Mouse (Mus musculus) lung, postnatal 14 days (tissue): ENCODE results near the gene Pmepa1.

Source experiments
- DNase-seq: peaks from one replicate; pipeline ENCODE4 v3.0.0; 2021

The Pmepa1 gene

GRCm38 (mm10) chr2:173275343-173276201 is 761 bp downstream of the Pmepa1 start:
- peak; percentile 66 for DNase-seq

DNA sequence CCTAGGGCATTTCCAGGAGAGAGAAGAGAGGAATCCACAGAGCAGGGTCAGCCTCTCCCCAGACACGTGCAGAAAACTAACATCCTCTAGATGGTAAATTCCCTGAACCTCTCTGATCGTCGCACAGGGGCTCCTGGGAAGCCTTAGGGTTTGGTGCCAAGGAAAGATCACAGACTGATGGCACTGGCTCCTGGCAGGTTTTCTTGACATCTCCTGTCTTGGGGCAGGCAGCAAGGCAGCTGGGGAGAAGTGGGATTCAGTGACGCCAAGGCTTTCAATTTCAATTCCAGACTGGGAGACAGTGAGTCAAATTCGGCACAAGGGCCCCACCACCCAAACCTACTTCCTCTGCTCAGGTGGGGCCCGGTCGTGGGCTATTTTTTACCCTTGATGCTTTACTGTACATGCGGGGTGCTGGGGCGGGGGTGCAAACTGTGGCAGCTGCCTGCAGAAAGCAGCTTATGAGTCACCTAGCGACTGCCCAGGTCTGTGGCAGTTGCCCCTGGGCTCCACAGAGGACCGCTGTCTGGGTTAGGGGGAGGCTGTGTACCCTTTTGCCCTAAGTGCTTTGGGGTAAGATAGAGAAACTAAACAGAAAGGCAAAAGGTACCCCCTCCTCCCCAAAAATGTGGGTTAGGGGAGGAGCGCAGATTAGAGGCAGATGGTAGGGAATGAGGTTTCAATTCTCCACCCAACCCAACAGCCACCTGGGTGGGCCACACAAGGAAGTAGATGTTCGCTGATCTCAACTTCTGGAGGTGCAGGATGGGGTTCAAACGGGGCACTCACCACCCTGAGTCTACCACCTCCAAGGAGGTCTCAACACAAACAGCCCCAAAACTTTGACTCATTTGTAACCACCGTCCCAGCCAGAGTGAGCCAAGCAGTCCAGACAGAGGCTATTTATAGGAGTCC is 1.6 kb downstream of the Pmepa1 start:
- no peak for DNase-seq

GRCm38 (mm10) chr2:173273885-173274284 is 2.4 kb downstream of the Pmepa1 start:
- no peak for DNase-seq

DNA sequence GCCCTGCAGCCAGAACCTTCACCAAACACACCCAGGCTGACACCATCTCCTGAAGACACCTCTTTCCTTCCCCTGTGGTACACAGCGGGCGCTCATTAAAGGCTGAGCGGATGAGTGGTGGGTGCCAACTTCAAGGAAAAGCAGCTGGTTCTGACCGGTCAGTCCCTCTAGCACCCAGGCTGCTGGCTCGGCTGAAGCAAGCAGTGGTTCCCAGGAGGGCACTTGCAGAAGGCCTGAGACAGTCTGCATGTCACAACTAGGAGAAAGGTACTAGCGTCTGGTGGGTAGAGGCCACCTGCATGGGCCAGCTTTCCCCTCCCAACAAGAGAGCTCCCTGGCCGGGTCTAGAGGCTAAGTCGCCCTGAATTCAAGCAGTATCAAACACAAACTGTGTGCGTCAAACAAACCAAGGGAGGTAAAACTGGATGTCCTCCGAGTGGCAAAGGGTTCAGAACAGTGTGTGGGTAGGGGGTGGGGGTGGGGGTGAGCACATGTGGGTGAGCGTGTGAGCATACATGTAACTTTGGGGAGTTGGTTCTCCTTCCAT is 3.9 kb downstream of the Pmepa1 start:
- no peak for DNase-seq

DNA sequence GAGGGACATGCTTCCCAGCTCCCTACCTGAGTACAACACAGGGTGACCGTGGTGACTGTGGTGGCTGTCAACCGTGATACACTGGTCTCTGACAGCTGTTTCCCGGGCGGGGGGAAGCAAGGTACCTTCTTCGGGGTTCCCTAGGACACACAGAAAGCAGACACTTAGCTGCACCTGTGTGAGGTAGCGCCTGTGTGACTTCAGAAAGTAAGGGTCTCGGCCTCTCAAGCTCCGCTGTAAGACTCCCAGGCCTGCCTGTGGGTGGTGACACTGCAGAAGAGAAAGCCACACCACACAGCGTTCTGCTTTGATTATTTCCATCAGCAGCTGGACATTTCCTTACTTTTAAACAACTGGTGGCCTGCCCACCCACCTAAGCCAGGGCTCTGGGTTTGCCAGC is 4.8 kb downstream of the Pmepa1 start:
- DNase-seq = no peak

GRCm38 (mm10) chr2:173270601-173271248 is 5.6 kb downstream of the Pmepa1 start:
- no peak for DNase-seq

DNA sequence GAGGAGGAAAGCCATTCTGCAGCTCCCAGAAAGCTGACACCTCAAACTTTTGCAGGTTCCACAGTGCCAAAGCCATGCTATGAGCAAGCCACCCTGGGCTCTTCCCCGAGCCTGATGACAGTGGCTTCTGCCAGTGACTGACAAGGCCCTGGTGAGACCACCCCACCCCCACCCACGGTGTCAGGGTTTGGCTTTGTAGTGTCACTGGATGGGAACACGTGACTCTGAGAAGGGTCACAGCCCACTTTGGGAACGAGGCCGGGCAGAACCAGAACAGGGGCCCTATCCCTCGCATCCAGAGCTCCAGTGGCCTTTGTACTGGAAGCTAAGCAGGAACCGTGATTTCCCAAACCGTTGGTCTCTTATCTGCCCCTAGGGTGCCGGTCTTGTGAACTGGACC is 6.1 kb downstream of the Pmepa1 start:
- DNase-seq = no peak

DNA sequence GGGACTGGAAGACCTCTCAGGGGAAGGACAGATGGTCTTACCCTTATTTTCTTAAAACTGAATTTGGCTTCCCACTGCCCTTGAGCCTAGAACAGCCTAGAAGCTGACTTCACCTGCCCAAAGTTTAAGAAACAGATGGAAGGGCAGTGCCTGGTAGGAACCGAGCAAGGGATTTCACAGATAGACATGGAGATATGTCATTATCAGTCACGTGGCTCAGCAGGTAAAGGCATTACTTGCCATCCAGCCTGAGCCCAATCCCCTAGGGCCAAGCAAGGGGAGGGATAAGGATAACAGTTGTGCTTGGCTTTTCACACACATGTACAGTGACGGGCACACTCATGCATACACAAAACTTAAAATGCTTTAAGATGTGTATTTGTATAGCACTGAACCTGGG is 8.8 kb downstream of the Pmepa1 start:
- no peak for DNase-seq

GRCm38 (mm10) chr2:173266349-173267112 is 9.8 kb downstream of the Pmepa1 start:
- DNase-seq = no peak

DNA sequence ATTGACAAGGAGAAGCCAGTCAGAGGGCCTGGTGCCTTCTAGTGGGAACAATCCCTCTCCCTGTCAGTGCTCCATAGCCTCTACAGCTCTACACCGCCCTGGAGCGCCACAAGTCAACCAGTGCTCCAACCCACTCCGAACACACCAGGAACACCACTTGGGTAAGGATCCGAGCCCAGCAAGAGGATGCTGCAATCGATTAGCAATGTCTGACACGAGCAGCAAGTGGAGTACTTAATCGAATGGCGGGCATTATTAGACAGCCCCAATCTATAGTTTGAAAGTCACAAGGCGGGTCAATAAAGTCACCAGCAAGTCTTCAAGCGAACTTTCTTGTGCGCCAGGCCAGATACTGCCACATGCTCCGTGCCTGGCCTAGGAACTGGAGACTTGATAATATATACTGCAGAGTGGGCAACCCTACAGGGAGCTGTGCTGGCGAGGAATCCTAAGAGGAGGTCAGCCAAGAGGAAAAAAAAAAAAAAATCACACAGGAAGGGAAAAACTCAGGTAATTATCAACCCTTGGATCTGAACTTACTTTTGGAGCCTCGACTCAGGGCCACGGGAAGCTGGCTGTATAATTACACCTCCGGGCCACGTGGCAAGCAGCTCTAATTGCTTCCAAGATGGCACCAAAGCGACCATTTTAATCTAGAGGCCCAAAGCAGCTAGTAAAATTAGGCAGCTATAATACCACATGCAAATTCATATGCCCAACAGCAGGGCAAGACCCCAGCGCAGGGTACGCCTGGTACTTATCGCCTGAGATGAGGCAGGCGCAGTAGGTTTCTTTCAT is 10.7 kb downstream of the Pmepa1 start:
- DNase-seq = no peak

DNA sequence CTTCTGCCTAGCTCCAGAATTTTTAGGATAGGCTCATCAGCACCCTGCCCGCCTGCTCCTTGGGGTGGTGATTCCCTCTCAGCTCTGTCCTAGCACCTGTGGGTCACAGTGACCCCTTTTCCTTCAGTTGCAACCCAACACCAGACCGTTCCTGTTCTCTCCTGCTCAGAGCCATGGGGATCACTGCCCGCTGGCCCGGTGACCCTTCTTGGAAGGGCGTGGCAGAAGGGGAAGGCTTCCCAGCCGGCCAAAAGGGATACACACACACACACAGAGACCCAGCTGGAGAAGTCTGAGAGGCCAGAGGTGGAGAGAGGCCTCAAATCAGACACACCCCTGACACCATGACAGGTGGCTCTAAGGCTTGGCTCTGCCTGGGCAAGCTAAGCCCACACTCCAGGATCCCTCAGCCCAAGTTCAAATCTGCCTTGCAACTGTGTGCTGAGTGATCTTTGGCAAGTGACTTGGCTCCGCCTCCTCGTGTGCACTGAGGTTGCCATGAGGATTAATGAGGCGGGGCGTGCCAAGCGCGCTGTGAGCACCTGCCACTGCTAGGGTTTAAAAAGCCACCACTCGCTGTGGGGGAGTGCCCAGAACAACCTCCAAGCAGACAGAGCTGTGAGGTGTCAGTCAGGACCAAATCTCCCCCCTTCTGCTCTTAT is 11.7 kb downstream of the Pmepa1 start:
- DNase-seq = peak; percentile 48

DNA sequence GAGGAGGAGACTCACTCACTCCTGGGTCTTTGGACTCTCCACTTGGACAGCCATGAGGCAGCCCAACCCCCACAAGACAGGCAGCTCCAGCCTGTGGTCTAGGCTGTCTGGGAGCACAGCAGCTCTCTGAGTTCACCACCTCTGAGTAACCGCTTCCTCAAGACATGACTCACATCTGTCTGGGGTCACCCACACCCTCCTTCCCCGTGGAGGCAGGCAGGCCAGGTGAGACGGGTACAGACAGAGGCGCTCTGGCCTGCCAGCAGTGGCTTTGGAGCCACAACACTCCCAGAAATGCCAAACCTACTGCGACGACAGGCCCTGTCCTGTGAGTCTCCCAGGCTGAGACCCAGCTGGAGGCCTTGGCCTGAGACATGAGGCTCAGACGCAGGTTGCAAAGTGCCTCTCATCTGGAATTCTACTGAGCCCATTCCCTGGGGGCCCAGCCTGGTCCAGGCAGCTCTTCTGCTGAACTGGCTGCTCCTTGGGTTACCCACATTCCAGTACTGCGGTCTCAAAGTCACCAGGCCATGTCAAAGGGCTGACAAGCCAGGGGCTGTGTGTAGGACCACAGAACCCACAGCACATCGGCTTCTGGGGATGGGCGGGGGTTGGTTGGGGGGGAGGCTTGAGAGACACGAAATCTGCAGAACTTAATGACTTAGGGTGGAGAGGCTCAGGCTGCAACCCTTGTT is 12.6 kb downstream of the Pmepa1 start:
- no peak for DNase-seq

- peak; percentile 52 for DNase-seq
Observed at GRCm38 (mm10) chr2:173261497-173261896, 14.8 kb downstream of the Pmepa1 start.

DNA sequence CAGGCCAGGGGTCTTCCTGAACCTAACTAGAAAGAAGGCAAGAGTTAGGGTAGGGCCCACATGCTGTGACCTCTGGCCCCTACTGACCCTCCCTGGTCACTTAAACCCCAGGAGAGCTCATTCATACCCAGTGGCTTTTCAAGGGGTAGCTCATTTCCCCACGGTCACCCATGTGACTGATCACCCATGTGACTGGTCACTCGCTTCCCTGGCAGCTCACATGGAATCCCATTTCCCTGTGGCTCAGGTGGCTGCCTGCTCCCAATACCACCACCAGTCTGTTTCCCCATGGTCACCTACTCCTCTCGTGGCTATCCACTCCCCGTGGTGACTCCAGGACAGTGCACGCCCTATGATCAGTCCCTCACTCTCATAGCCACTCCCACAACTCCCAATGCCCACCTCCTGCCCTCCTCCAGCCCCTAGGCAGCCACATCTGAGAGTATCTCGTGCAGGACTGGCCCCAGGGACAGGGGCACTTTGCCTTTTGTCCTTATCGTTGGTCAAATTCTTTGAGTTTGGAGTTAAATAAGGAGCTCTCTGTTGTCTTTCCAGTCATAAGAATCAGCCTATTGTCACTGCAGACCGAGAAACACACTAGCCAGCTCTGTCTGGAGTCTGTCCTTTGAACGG is 17.8 kb downstream of the Pmepa1 start:
- no peak for DNase-seq

DNA sequence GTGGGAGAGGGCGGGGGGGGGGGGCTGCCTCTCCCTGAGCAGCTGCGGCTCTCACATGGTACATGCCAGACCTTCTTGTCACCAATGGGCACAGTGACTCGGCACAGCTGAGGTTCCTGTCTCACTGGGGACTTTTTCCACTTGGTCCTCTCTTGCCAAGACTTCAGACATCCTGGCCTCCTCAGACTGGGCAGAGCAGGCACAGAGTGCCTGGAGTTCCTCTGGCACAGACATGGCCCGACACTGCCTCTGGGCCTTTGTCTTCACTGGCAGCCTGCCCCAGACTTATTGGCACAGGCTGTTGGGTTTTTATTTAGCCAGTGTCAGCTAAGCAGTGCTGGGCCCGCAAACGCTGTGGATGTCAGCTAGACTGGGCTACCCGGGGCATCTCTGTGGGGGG is 18.7 kb downstream of the Pmepa1 start:
- peak; percentile 83 for DNase-seq

GRCm38 (mm10) chr2:173256552-173256949 is 19.8 kb downstream of the Pmepa1 start:
- no peak for DNase-seq

DNA sequence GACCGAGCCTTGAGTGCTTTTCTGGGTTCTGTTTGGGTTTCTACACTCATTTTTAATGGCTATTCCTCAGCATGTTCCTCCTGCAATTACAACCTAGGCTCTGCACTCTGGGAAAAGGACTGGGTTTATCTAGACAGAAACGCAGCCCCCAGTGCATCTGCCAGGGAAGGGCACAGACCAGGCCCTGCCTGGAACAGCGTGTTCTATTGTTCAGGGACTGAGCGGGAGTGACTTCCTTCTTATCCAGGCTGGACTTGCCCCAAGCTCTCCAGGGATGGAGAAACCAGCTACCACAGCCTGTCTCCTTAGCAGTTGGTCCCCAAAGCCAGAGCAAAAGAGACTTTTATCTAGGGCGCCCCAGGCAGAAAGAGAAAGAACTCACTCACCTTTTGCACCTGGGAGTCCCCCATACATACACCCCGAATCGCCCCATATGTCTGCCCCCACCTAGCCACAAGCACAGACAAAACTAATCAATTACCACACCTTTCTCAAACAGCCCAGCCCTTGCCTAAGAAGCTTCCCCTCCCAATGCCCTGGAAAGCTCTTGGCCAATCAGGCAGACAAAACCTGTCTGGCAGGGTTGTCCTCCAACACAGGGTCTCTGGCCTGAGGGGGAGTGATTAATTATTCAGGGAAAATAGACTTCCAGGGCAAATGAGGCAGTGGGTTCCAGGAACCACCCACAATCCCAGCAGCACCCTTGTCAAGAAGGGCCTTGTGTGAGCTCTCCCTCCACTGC is 20.4 kb downstream of the Pmepa1 start:
- no peak for DNase-seq

GRCm38 (mm10) chr2:173253761-173254662 is 22.3 kb downstream of the Pmepa1 start:
- no peak for DNase-seq
